Mouse (Mus musculus) embryonic facial prominence, embryonic 13.5 days (tissue): ENCODE data around the gene Clic1. TPM values are rescaled to one million over a fixed set of nuclear protein-coding genes. Genes with fewer than 3 reads are reported as not detected.
A peak's percentile ranks its signal among the peaks of the same experiment; 100 is the strongest.
"Not testable (repeated sequence)": the region's sequence is repeated elsewhere in the genome, so short reads cannot be mapped to it uniquely, and the experiment has no call there.

Experiments
- ATAC-seq: fragments of 200-750 bp; cut with Nextera tagmentation; 2 replicates; pipeline ENCODE4 v1.8.0; 2017; ENCODE audit warnings: low read depth; ENCODE audit not compliant: insufficient number of reproducible peaks, insufficient read depth, low FRiP score, low TSS enrichment
- H3K27ac ChIP-seq: fragments of 300-500 bp; sonication (generic); 2 replicates; pipeline ENCODE4 v1.5.1; 2015; ENCODE audit warnings: moderate library complexity, mild to moderate bottlenecking, inconsistent platforms
- H3K27me3 ChIP-seq: fragments of 300-500 bp; sonication (generic); 2 replicates; pipeline ENCODE4 v1.6.1; 2015; ENCODE audit warnings: mild to moderate bottlenecking, inconsistent platforms
- H3K36me3 ChIP-seq: fragments of 300-500 bp; sonication (generic); 2 replicates; pipeline ENCODE4 v1.6.1; 2015; ENCODE audit warnings: mild to moderate bottlenecking, inconsistent platforms
- H3K4me1 ChIP-seq: fragments of 300-500 bp; sonication (generic); 2 replicates; pipeline ENCODE4 v1.6.1; 2015; ENCODE audit warnings: inconsistent platforms
- H3K4me2 ChIP-seq: fragments of 300-500 bp; sonication (generic); 2 replicates; pipeline ENCODE4 v1.6.1; 2015; ENCODE audit warnings: moderate library complexity, mild to moderate bottlenecking, inconsistent platforms
- H3K4me3 ChIP-seq: fragments of 300-500 bp; sonication (generic); 2 replicates; pipeline ENCODE4 v1.5.1; 2015; ENCODE audit warnings: mild to moderate bottlenecking, inconsistent platforms
- H3K9ac ChIP-seq: fragments of 300-500 bp; sonication (generic); 2 replicates; pipeline ENCODE4 v1.6.1; 2015; ENCODE audit warnings: mild to moderate bottlenecking, inconsistent platforms
- H3K9me3 ChIP-seq: fragments of 300-500 bp; sonication (generic); 2 replicates; pipeline ENCODE4 v1.6.1; 2016; ENCODE audit warnings: inconsistent platforms
- WGBS: fragments of 180-500 bp; shearing (Covaris S2); methylation state at CpG from one replicate; pipeline ENCODE4 v1.1.7; 2015; ENCODE audit warnings: mixed read lengths; 5-methylcytosine and 5-hydroxymethylcytosine counted together
- polyA plus RNA-seq: library from polyadenylated mRNA; unstranded; fragments of >200 nt; fragmentation: Nextera tagmentation; extraction: Ambion mirVana; gene quantifications from 2 replicates; pipeline ENCODE4 v1.2.1, GENCODE M21; 2015

Gene Clic1
- polyA plus RNA-seq, 1 experiment from 2014 or later, result 243 TPM

DNA sequence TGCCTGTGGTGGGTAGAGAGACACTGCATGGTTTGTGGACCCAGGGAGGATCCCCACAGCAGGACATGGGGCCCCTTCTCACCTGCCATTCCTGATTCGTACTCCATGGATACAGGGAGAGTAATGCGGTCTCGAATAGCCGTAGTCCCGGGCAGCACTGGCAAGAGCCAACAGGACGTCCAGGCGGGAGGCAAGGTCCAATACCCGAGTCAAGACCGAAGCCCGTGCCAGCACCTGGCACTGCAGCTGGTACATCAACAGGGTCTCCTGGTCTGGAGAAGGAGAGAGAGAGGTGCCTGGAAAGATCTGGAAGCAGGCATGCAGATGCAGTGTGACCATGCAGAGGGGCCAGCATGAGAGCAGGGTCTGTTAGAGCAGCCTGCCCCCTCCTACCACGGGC is 18.5 kb upstream of the Clic1 start:
- no peaks in the 10 kb centered on the region for H3K9me3 ChIP-seq
- no peak overlapping the region for H3K9ac ChIP-seq
- no peaks in the 10 kb centered on the region for H3K27me3 ChIP-seq
- WGBS, result 92% methylated on average over 11 of the region's 11 CpGs
- H3K4me3 ChIP-seq, result no peak overlapping the region
- H3K4me1 ChIP-seq, result peaks cover 20% of the 10 kb centered on the region
- no peak overlapping the region for H3K4me2 ChIP-seq
- no peak for ATAC-seq
- no peak overlapping the region for H3K27ac ChIP-seq
- no peaks in the 10 kb centered on the region for H3K36me3 ChIP-seq

DNA sequence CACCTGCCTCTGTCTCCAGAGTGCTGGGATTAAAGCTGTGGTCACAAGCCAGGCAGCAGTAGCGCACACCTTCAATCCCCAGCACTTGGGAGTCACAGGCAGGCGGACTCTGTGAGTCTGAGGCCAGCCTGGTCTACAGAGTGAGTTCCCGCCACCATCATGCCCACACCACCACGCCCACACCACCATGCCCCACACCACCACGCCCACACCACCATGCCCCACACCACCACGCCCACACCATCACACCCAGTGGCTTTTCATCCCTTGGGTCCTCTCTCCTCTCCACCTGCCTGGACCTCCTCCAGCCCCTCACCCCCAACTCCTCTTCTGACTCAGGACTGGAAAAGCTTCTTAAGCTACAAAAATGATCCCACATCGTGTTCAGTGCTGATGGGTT is 17.9 kb upstream of the Clic1 start:
- Histone ChIP-seq H3K36me3 (no peaks in the 10 kb centered on the region), H3K4me3 (no peak overlapping the region), H3K27ac (no peak overlapping the region), H3K9me3 (no peaks in the 10 kb centered on the region), H3K27me3 (no peaks in the 10 kb centered on the region), H3K4me2 (no peak overlapping the region), H3K4me1 (peaks cover 15% of the 10 kb centered on the region), H3K9ac (no peak overlapping the region)
- no peak for ATAC-seq
- WGBS, result 93% methylated on average over 7 of the region's 7 CpGs

DNA sequence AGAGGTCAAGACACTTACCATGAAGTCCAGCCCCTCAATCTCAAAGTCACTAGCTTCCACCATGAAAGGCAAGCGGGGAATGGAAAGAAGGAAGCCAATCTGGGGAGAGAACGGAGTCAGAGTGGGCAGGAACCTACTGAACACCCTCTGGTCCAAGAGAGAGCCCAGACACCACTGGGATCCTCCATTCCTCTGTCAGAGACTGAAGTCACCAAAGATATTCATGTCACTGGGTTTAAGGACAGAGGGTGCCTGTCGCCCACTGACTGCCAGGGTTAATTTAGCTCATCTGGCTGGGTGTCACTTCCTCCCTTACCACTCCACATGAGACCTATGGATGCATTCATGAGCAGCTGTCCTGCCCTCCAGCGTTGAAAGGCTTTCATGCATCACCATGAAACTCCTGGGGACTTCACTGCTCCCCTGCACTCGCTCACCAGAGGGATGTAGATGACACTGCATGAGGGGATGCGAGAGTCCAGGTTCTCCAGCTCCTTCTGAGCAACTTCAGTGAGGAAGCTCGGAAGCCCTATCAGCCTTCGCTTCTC is 17.4 kb upstream of the Clic1 start:
- Histone ChIP-seq H3K4me2 (no peak overlapping the region), H3K9me3 (no peaks in the 10 kb centered on the region), H3K27ac (no peak overlapping the region), H3K4me1 (peaks cover 12% of the 10 kb centered on the region), H3K36me3 (no peaks in the 10 kb centered on the region), H3K4me3 (no peak overlapping the region), H3K27me3 (no peaks in the 10 kb centered on the region), H3K9ac (no peak overlapping the region)
- WGBS, result 73% methylated on average over 8 of the region's 8 CpGs
- ATAC-seq, result no peak

DNA sequence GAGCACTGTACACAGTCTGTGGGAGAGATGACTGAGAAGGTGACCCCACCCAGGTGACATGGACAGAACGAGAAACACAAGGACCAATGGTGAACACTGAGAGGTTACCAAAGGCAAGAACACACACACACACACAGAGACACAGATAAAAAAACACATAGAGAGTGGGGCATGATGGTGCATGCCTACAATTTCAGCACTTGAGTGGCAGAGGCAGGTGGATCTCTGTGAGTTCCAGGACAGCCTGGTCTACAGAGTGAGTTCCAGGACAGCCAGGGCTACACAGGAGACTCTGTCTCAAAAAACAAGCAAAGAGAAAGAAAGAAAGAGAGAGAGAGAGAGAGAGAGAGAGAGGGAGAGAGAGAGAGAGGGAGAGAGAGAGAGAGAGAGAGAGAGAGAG is 16.1 kb upstream of the Clic1 start:
- WGBS, result 65% methylated on average over 1 of the region's 1 CpGs
- H3K4me2 ChIP-seq, ATAC-seq, H3K27ac ChIP-seq, H3K4me1 ChIP-seq, H3K4me3 ChIP-seq, H3K36me3 ChIP-seq, H3K27me3 ChIP-seq, H3K9me3 ChIP-seq, H3K9ac ChIP-seq: not testable (repeated sequence)

DNA sequence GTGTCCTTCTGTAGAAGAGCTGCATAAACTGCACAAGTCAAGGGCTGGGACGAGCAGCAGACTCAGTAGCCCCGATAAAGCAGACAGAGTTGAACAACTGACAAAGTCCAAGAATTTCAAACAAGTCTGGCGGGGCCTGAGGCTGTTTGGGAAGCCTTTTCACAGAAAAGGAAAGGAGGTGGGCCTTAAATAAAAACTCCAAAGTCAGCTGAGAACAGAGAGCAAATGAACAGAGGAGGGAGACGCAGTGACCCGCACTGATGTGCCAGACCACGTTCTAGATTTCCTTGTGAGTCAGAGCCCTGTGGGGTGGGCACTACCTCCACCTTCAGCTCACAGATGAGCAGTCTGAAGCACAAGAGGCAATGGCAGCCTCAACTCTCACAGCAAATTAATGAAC is 14.9 kb upstream of the Clic1 start:
- no peak overlapping the region for H3K27ac ChIP-seq
- H3K4me3 ChIP-seq, result no peak overlapping the region
- H3K36me3 ChIP-seq, result no peaks in the 10 kb centered on the region
- H3K4me1 ChIP-seq, result peaks cover 1% of the 10 kb centered on the region
- no peak for ATAC-seq
- no peaks in the 10 kb centered on the region for H3K9me3 ChIP-seq
- H3K4me2 ChIP-seq, result no peak overlapping the region
- H3K9ac ChIP-seq, result no peak overlapping the region
- 65% methylated on average over 6 of the region's 6 CpGs for WGBS
- H3K27me3 ChIP-seq, result no peaks in the 10 kb centered on the region

DNA sequence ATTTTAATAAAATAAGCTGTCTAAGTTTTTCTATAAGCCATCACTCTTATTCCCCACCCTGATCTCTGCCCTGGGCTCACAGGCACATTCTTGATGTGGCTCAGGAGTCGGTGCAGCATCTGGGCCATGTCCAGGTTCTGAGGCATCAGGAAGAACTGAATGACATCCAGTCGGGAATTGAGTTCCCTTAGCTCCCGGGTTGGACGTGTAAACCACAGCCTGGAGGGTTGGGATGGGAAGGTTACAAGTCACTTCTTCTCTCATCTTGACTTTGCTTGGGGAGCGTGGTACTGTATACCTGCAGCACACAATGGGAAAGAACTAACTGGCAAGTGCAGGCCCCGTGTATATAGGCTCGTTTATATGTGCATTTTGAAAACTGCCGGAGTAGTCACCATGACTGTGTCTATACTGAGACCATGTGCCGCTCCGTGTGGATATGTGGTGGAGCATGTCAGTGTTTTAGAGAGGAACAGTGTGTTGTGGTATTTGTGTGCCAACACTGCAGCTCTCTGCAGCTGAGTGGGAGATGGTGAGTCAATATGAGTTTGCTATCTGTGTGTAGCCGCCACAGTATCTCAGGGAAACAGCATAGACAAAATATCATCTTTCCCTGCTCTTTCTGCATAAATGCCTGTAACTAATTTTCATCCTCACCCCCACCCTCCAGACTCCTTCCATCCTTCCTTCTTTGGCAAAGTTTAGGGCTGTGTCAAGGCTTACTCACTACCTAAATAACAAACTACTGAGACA is 10.5 kb upstream of the Clic1 start:
- no peak for ATAC-seq
- no peaks in the 10 kb centered on the region for H3K27me3 ChIP-seq
- no peaks in the 10 kb centered on the region for H3K36me3 ChIP-seq
- H3K9me3 ChIP-seq, result no peaks in the 10 kb centered on the region
- WGBS, result 80% methylated on average over 11 of the region's 11 CpGs
- H3K4me3 ChIP-seq, result no peak overlapping the region
- no peak overlapping the region for H3K27ac ChIP-seq
- H3K9ac ChIP-seq, result no peak overlapping the region
- no peak overlapping the region for H3K4me2 ChIP-seq
- H3K4me1 ChIP-seq, result no peaks in the 10 kb centered on the region; the same call in 1 of the 2 replicates

DNA sequence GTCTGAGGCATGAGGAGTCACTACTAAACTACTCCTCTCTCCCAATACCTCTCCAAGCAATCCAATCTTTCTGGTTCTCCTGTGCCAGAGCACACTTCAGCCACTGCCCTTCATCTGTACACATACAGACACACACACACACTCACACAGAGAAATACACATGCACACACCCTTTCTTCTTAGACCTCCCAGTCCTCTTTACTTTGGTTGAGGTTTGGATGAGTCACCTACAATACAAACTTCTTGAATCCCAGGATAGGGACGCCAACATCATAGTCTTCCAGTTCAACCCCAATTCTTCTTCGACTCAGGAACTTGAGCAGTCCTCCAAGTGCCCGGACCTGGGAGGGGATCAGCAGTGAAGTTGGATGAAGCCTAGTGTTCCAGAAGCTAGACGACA is 6.0 kb upstream of the Clic1 start:
- Histone ChIP-seq H3K4me1 (peaks cover 32% of the 10 kb centered on the region), H3K4me3 (no peak overlapping the region), H3K9ac (0 out of 2 replicates have a peak overlapping the region, but pooled peaks have one; percentile 2), H3K27me3 (no peaks in the 10 kb centered on the region), H3K36me3 (no peaks in the 10 kb centered on the region), H3K9me3 (no peaks in the 10 kb centered on the region), H3K27ac (no peak overlapping the region), H3K4me2 (no peak overlapping the region)
- no peak for ATAC-seq
- WGBS, result 86% methylated on average over 4 of the region's 4 CpGs

DNA sequence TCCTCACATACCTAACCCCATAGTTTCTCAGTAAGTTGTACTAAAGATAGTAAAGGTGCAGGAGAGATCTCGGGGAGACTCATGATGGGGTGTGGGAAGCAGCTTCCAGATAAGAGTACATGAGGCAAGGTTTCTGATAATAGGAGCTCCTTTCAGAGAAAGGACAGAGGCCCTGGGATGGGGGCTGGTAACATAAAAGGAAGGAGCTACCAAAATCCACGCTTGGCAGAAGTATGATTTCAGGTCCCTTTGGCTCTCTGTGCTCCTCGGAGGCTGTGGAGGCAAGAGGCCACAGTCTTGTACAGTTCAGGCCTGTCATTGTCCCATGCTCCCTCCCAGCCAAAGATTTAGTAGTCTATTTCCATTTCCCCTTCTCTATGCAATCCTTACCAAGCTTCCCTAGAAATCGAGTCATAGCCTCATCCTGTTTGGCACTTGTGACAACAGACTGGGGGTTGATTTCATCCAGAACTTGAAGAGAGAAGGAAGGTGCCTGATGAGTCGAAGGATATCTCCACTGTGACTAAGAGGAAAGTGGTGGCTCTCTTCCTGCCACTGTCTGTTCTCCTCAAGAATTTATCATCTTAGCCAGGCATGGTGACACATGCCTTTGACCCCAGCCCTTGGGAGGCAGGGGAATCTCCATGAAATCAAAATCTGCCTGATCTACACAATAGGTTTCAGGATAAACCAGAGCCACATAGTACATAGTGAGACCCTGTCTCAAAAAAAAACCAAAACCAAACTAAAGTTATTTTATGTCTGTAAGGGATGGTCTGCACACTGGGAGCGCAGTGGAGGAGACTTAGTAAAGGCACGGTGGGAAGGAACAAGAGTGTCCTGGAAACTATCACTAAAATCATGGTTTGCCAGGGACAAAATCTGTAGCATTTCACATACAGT is 4.6 kb upstream of the Clic1 start:
- Histone ChIP-seq H3K27me3 (no peaks in the 10 kb centered on the region), H3K9ac (no peak overlapping the region; the same call in 1 of the 2 replicates), H3K27ac (0 out of 2 replicates have a peak overlapping the region, but pooled peaks have one; percentile 86), H3K36me3 (no peaks in the 10 kb centered on the region), H3K4me1 (peaks cover 44% of the 10 kb centered on the region), H3K9me3 (no peaks in the 10 kb centered on the region), H3K4me3 (peak overlapping the region; percentile 55), H3K4me2 (peak overlapping the region; percentile 95)
- 82% methylated on average over 7 of the region's 7 CpGs for WGBS
- no peak for ATAC-seq

DNA sequence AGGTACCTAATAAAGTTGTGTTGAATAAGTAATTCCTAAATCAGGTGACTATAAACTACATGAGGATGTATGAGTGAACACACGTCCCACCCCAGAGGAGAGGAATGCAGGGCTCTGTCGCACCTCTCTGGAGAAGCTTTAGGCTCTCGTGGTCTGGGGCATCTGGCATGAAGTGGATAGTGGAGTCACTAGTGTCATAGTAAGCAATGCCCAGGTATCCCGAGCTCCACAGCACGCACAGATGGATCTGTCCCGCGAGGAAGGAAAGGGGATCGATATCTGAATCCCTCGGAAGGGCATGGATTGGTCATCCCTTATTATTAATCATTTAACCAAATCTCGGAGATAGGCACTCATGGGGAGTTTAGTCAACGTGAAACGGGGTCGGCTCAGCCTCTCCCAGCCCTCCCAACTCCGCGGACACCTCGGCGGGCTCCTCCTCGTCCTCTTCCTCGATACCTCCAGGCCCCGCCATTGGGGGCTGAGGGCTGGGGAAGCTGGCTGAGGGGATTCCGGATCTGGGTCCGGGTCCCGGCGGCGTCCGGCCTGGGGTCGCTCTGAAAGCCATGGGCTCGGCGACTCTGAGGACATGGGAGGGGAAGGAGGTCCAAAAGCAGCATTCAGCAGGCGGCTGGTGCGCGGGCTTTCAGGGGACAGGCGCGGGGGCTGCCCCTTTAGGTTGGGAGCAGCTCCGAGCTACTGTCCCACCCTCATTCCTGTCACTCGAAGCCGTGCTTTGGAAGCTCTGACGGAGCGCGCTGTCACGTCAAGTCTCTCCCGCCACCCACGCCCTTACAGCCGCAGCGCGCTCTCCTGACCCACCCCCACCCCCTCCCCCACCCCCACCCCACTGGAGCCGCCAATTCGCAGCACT is 3.7 kb upstream of the Clic1 start:
- Histone ChIP-seq H3K9ac (peak overlapping the region; percentile 89), H3K4me3 (peak overlapping the region; percentile 55), H3K4me2 (peak overlapping the region; percentile 95), H3K4me1 (peaks cover 44% of the 10 kb centered on the region), H3K27me3 (no peaks in the 10 kb centered on the region), H3K36me3 (no peaks in the 10 kb centered on the region), H3K9me3 (no peaks in the 10 kb centered on the region), H3K27ac (peak overlapping the region; percentile 86)
- WGBS, result 6% methylated on average over 39 of the region's 48 CpGs
- ATAC-seq, result peak; percentile 69

DNA sequence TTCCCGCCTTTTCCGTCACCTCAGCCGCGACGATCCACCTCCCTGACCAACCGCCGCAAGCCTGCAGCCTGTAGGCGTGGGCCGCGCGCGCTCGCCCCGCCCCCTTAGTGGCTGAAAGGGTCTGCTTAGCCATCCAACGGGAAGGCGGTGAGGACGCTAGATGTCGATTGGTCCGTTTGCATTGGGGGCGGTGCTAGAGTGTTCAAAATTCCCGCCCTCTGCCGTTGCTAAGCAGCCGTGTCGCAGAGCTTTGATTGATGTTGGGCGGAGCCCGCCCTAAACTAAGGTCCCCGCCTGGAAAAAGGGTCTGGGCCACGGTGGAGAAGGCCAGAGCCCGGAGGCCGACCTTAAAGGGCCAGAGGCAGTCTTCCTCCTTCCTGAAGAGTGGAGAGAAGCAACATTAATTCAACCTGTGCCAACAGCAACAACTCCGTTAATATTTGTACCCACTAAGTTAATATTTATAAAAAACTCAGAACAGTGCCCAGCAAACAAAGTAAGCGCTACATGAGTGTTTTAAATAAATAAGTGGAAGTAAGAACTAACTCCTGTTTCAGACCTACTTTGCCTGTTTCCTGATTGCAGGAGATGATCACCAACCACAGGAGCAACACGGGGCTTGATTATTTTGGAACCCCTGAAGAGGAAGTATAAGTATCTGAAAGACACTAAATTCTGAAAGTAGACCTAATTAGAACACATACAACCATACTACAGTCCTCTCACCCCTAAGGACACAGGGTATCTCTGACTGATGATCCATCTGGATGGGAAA is 2.9 kb upstream of the Clic1 start, which contains the start of gene Msh5:
Gene Msh5 (minus strand): TSS at position 65 of the 775 bp plus-strand sequence.
- H3K27me3 ChIP-seq, result no peaks in the 10 kb centered on the region
- H3K27ac ChIP-seq, result peak within 1 kb of the TSS; percentile 99
- H3K4me1 ChIP-seq, result peaks cover 48% of the 10 kb centered on the region
- H3K36me3 ChIP-seq, result no peaks in the 10 kb centered on the region
- peak within 1 kb of the TSS; percentile 89 for H3K9ac ChIP-seq
- peak within 1 kb of the TSS; percentile 95 for H3K4me2 ChIP-seq
- H3K9me3 ChIP-seq, result no peaks in the 10 kb centered on the region
- WGBS, result 3% methylated on average over 33 of the region's 33 CpGs
- ATAC-seq, result peak; percentile 97
- peak within 1 kb of the TSS; percentile 55 for H3K4me3 ChIP-seq
